Mouse (Mus musculus) neutrophil, adult 5-6 weeks (primary cell): ENCODE data around the gene Tuba3a. TPM values are rescaled to one million over a fixed set of nuclear protein-coding genes. Genes with fewer than 3 reads are reported as not detected.

Experiments
- ATAC-seq: fragments of 151-379, 151-347 bp; 2 replicates; pipeline ENCODE4 v1.8.0; 2017; ENCODE audit warnings: mild to moderate bottlenecking, moderate TSS enrichment; ENCODE audit not compliant: insufficient number of reproducible peaks, poor library complexity, low FRiP score, severe bottlenecking; ENCODE audit errors: extremely low read depth
- total RNA-seq: library from RNA; stranded (forward); fragments of 200-1000 nt; gene quantifications from 2 replicates; pipeline ENCODE4 v1.2.3, GENCODE M21; 2017

Gene Tuba3a
- 0.23 TPM in 1 of 2 replicates, not detected in the other for total RNA-seq

DNA sequence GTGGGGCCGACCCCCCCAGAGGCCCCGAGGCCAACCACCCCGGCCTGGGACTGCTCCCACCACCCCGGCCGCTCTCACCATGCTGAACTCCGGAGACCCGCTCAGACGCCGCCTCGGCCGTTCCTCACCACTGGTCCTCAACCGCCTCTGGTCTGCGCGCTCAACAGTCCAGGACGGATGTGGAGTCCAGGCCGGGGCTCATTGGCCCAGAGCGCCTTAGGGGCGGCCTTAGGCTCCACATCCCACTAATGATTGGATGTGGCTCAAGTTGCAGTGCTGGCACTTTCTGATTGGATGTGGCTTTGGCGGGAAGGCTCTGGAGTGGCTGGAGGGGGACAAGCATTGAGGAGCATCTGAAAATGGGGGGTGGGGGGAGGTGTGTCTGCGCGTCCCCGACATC, at the start of gene Tuba3a:
Gene Tuba3a, minus strand, starts transcription at position 153 of the 400 bp plus-strand sequence.
- no peak for ATAC-seq

GRCm38 (mm10) chr6:125334356-125334755, 48.5 kb upstream of the Tuba3a start:
- no peak for ATAC-seq

- 0 out of 2 replicates have a peak, but pooled peaks have one; percentile 21 for ATAC-seq
These were observed 47.5 kb upstream of the Tuba3a start for GRCm38 (mm10) chr6:125333112-125333899.

- ATAC-seq, result no peak
These were observed 44.9 kb upstream of the Tuba3a start for GRCm38 (mm10) chr6:125330626-125331326.

DNA sequence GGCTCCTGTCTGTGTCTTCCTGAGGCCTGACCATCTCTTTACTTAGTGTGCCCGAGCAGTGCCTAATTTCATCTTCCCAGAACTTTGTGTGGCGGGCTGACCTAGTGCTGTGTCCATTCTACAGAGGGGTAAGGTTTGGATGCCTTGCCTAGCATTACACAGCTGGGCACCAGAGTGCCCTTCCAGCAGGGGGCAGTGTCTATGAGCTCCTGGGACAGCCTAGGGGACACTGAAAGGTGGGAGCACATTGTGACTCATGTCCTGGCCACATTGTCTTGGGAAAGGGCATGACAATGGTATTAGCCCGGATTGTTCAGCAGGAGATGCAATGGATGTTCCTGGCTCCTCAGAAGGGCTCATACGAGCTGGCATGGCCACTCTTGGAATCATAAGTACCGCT, 42.4 kb upstream of the Tuba3a start:
- ATAC-seq, result peak; percentile 50; the same call in 1 of the 2 replicates

DNA sequence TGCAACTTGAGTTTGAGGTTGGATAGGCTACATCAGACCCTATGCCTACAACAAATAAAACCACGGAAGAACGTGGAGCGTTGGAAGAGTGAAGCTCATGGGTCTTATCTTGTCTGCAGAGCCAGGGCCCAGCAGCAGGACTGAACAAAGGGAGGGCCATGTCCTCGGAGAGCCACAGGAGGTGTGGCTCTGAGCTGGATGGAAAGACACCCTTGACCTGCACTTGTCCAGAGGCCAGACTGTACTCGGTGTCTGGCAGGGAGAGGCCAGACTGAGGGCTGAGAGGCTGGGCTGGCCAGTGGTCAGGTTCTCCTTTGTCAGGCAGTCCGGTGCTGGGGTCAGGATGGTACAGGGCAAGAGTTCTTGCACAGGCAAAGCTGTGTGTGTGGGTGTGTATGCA, 39.5 kb upstream of the Tuba3a start:
- ATAC-seq, result no peak

- no peak for ATAC-seq
These were observed 37.7 kb upstream of the Tuba3a start for GRCm38 (mm10) chr6:125323547-125323946.

- no peak for ATAC-seq
These were observed 37.0 kb upstream of the Tuba3a start for GRCm38 (mm10) chr6:125322794-125323193.

- no peak for ATAC-seq
These were observed 35.4 kb upstream of the Tuba3a start for GRCm38 (mm10) chr6:125321114-125321855.

- ATAC-seq, result no peak
These were observed 34.5 kb upstream of the Tuba3a start, which contains the start of gene Scnn1a for GRCm38 (mm10) chr6:125320323-125320722. Gene Scnn1a (plus strand): TSS chr6:125320659.

GRCm38 (mm10) chr6:125319919-125320296, 34.1 kb upstream of the Tuba3a start:
- ATAC-seq, result no peak

DNA sequence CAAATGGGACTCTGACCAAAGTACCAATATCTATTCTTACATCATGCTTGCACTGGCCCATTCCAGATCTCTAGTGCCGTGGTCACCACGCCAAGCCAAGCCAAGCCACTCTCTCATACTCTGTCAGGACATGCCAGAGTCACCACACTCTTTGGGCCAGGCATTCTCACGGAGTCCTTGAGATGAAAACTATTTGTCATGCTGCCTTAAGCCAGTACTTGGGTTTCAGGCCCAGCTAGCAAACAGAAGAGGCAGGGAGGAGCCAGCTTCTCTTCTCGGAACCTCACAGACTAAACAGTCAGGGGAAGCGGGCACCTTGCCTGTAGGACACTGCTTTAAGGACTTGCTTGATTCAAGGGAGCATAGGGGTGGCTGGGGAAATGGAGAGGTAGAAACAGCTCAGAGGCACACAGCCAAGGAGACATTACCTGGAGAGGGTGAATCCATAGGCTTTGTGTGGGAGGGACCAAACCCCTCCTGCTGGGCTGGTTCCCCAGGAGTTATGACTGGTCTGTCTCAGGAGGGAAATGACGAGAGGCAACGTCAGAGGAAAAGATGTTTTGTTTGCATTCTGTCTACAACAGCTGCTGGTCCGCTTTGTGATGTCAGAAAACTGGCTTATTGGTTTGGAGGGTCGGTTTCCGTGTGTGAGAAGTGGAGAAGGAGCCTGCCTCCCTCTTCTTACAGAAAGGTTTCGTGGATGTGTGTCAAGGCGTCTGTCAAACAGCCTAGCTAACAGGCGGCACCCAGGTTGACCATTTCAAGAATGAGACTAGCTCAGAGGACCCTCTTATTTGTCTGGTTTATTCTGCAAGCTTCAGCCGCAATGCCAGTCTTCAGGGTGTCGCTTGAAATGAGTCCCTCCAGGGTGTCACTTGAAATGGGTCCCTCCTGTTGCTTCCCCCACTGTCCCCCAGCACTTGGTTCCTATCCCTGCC, 33.4 kb upstream of the Tuba3a start:
- no peak for ATAC-seq

DNA sequence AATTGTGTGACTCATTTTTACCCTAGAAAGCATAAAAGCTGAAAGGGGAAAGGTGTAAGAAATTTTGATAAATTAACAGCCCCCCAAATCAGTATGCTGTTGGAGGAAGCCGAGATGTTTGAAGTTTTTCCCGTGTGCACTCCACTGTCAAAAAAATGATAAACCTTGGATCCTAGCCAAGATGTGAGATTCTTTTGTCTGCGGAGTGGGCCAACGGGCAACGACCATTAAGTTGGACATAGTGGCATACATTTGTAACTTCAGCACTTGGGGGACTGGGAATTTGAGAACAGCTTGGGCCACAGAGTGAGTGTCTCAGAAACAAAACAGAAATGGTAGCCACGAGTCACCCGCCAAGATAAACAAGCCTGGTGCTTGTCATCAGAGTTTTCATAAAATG, 31.2 kb upstream of the Tuba3a start:
- ATAC-seq, result no peak

DNA sequence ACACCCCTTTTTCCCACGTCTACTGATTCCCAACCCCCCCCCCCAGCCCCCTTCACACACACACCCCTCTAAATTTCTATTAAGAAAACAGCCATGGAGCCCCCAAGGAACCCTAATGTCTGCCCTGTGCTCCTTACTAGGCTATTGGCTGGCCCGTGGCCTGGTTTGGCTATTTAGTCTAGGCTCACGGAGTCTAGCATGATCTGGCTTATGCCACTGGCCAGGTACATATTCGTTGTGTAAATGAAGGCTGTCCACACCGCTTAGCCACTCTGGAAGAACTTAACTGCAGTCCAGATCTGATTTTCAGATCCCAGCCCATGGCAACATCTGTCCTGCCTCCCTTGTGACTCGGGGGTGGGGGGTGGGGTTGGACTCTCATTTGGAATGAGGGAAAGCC, 28.9 kb upstream of the Tuba3a start:
- ATAC-seq, result no peak

DNA sequence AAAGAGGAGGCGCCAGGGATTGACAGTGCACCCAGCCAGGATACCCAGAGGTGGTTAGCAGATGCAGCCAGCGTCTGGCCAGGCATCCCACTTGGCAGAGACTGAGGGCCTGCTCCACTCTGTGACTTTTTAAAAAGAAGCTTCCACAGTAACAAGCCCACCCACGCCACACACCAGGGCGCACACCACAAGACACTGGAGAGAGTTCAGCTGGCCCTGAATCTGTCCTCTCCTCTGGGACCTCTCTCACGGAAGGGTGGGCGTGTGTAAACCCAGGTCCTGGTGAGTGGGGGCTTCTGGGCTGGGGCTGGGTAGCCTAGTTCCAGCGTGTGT, 28.4 kb upstream of the Tuba3a start:
- no peak for ATAC-seq

DNA sequence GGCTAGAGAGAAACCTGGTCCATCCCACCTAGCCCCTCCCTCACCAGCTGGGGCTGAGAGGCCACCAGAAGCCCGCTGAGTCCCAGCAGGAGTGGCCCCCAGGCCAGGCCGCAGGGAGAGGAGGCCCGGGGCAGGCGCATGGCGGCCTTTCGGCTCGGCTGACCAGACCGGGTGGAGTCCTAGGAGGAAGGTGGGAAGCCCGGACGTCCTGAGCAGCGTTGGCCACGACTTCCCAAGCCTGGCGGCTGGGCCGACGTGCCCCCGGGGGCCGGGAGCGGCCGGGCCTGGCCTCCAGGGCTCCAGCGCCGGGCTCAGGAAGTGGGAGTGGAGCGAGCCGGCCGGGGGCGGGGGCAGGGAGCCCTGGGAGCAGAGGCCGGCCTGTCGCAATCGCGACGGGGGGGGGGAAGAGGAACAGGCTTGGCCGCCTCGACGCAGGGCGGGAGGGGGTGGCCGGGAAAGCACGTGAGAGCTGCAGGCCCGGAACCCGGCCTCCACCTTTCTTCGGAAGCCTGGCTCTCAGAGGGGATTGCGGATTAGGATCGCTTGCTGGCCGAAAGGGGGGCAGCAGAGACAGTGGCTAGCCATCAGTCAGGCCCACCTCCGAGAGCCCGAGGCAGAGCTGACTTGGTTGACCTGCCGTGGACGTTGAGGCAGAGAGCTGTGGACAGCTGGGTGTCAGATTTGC, 27.8 kb upstream of the Tuba3a start, which contains the start of gene Ltbr:
Gene Ltbr, minus strand, starts transcription at position 340 of the 685 bp plus-strand sequence.
- peak; percentile 73 for ATAC-seq

DNA sequence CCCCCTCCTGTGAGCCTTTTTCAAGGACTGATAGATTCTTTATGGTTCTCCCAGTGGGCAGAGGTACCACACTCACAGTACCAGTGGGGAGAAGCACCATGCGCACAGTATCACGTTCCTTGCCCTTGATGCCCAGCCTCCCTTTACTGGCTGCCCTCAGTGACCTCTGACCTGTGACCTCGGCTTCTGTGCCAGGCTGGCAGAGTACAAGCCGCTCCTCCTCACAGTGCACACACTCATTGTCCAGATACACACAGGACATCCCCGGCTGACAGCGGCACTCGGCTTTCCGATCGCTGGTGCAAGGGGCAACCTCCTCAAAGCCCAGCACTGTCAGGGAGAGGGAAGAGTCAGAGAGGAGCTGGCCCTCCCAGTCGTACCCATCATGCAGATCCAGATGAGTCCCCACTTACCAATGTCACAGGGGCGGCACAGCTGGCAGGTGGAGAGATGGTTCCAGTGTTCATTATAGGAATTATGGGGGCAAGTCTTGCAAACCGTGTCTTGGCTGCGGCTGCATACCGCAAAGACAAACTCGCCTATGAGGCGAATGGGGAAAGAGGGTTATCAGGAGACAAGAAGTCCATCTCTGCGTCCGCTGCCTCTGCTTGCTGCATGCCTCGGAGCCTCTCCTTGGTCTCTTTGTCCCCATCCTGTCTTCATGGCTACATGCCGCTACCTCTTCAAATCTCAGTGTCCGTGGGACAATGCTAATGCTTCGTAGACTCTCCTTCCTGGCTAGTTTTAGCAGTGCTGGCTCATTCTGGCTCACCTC, 26.9 kb upstream of the Tuba3a start:
- no peak for ATAC-seq
